Mouse (Mus musculus): ENCODE results near the gene Cwc27. TPM values are rescaled to one million over a fixed set of nuclear protein-coding genes. Genes with fewer than 3 reads are reported as not detected.

The Cwc27 gene
- polyA plus RNA-seq, 1 experiment, result not detected

DNA sequence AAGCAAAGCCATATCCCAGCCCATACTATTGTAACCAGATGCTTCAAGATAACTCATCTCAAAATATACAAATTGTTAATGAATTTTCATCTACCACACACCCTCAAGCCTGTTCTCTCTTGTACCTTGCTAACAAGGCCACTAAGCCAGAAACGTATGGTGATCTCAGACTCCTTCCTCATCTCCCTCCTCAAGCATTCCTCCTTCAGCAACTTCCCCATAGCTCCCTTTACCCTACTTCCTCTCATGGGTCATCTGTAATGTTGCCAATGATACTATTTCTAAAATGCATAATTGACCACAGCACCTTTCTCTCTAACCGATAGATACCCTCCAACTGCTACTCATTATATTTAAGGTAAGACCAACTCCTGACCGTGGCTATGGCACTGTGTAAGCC is 22.5 kb downstream of the Cwc27 start:
- WGBS, result 92% methylated on average over 3 of the region's 3 CpGs
- H3K4me1 ChIP-seq (ENCODE audit: control insufficient read depth, insufficient read depth, low read length), result no peaks in the 10 kb centered on the region
- no peak overlapping the region for H3K4me3 ChIP-seq (ENCODE audit: insufficient read depth, low read depth, low read length)
- no peak overlapping the region for H3K27ac ChIP-seq (ENCODE audit: insufficient read depth, low read depth, low read length)
- TF ChIP-seq CTCF (IDR thresholded peaks at IDR 0.05; ENCODE audit: insufficient read depth, low read depth, low read length) (no peak), POLR2A (IDR thresholded peaks at IDR 0.05; ENCODE audit: insufficient read depth, low read depth, low read length) (no peak)

GRCm38 (mm10) chr13:104792184-104792583 is 24.8 kb downstream of the Cwc27 start, which contains the start of gene Srek1ip1:
TSS of gene Srek1ip1 (plus strand) at chr13:104792484.
- TF ChIP-seq CTCF (IDR thresholded peaks at IDR 0.05; ENCODE audit: insufficient read depth, low read depth, low read length) (no peak), POLR2A (IDR thresholded peaks at IDR 0.05; ENCODE audit: insufficient read depth, low read depth, low read length) (no peak)
- WGBS, result 93% methylated on average over 11 of the region's 11 CpGs

DNA sequence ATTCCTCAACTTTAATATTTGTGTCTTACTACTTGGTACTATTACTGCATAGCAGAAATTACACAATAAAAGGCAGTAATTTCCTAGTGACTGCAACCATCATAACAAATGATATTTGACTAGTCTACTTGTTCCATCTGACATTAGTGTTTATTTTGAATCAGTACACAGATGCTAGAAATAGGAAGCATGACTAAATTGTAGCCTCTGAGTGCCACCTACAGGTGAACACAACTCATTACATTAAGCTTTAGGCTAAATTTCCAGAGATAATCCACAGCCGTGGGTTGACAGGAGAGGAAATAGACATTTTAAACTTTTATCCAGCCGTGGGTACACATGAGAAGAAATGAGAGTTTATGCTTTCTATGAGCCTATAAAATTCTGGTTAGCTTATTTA is 27.3 kb downstream of the Cwc27 start:
- no peak overlapping the region for H3K4me3 ChIP-seq (ENCODE audit: insufficient read depth, low read depth, low read length)
- H3K4me1 ChIP-seq (ENCODE audit: control insufficient read depth, insufficient read depth, low read length), result no peaks in the 10 kb centered on the region
- no peak overlapping the region for H3K27ac ChIP-seq (ENCODE audit: insufficient read depth, low read depth, low read length)
- no peak for TF ChIP-seq POLR2A (IDR thresholded peaks at IDR 0.05; ENCODE audit: insufficient read depth, low read depth, low read length)
- no peak for TF ChIP-seq CTCF (IDR thresholded peaks at IDR 0.05; ENCODE audit: insufficient read depth, low read depth, low read length)
- WGBS, result 9% methylated on average over 2 of the region's 2 CpGs

More at GRCm38 (mm10) chr13:104792184-104792583, 24.8 kb downstream of the Cwc27 start, which contains the start of gene Srek1ip1:
- Histone ChIP-seq H3K4me3 (ENCODE audit: insufficient read depth, low read depth, low read length) (no peak within 1 kb of the TSS), H3K27ac (ENCODE audit: insufficient read depth, low read depth, low read length) (no peak within 1 kb of the TSS), H3K4me1 (ENCODE audit: control insufficient read depth, insufficient read depth, low read length) (no peaks in the 10 kb centered on the region)

- Histone ChIP-seq H3K27ac (ENCODE audit: insufficient read depth, low read depth, low read length) (no peak overlapping the region), H3K4me3 (ENCODE audit: insufficient read depth, low read depth, low read length) (no peak overlapping the region), H3K4me1 (ENCODE audit: control insufficient read depth, insufficient read depth, low read length) (no peaks in the 10 kb centered on the region)
- WGBS, result 95% methylated on average over 4 of the region's 4 CpGs
- TF ChIP-seq CTCF (IDR thresholded peaks at IDR 0.05; ENCODE audit: insufficient read depth, low read depth, low read length) (no peak), POLR2A (IDR thresholded peaks at IDR 0.05; ENCODE audit: insufficient read depth, low read depth, low read length) (no peak)
These were observed 29.7 kb downstream of the Cwc27 start for GRCm38 (mm10) chr13:104787260-104787659.

- no peak for TF ChIP-seq CTCF (IDR thresholded peaks at IDR 0.05; ENCODE audit: insufficient read depth, low read depth, low read length)
- TF ChIP-seq POLR2A (IDR thresholded peaks at IDR 0.05; ENCODE audit: insufficient read depth, low read depth, low read length), result no peak
- WGBS, result 91% methylated on average over 1 of the region's 1 CpGs
- no peak overlapping the region for H3K4me3 ChIP-seq (ENCODE audit: insufficient read depth, low read depth, low read length)
- no peaks in the 10 kb centered on the region for H3K4me1 ChIP-seq (ENCODE audit: control insufficient read depth, insufficient read depth, low read length)
- H3K27ac ChIP-seq (ENCODE audit: insufficient read depth, low read depth, low read length), result no peak overlapping the region
These were observed 37.8 kb downstream of the Cwc27 start for GRCm38 (mm10) chr13:104779104-104779670.

DNA sequence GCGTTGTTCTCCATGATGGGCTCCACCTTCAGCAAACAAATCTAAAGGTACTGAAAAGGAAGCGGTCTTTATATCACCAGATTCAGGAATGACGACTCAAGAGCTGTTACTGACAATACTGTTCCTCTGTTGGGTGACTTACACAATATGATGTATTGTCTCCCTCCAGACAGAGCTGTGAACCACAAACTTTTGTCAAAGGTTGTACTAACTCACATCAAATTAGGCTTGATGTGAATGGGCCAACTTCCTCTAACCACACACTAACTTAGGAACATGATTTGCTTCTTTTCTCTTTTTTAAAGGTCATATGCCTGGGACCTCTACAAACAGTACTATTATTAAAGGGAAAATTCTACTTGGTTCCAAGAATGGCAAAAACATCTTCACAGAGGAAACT is 53.7 kb downstream of the Cwc27 start:
- H3K27ac ChIP-seq (ENCODE audit: insufficient read depth, low read depth, low read length), result no peak overlapping the region
- no peaks in the 10 kb centered on the region for H3K4me1 ChIP-seq (ENCODE audit: control insufficient read depth, insufficient read depth, low read length)
- no peak overlapping the region for H3K4me3 ChIP-seq (ENCODE audit: insufficient read depth, low read depth, low read length)
- 55% methylated on average over 3 of the region's 3 CpGs for WGBS
- TF ChIP-seq POLR2A (IDR thresholded peaks at IDR 0.05; ENCODE audit: insufficient read depth, low read depth, low read length) (no peak), CTCF (IDR thresholded peaks at IDR 0.05; ENCODE audit: insufficient read depth, low read depth, low read length) (no peak)

GRCm38 (mm10) chr13:104762401-104762800 is 54.5 kb downstream of the Cwc27 start:
- TF ChIP-seq CTCF (IDR thresholded peaks at IDR 0.05; ENCODE audit: insufficient read depth, low read depth, low read length) (no peak), POLR2A (IDR thresholded peaks at IDR 0.05; ENCODE audit: insufficient read depth, low read depth, low read length) (no peak)
- WGBS, result 94% methylated on average over 4 of the region's 4 CpGs
- no peak overlapping the region for H3K27ac ChIP-seq (ENCODE audit: insufficient read depth, low read depth, low read length)
- H3K4me1 ChIP-seq (ENCODE audit: control insufficient read depth, insufficient read depth, low read length), result no peaks in the 10 kb centered on the region
- H3K4me3 ChIP-seq (ENCODE audit: insufficient read depth, low read depth, low read length), result no peak overlapping the region

- H3K4me3 ChIP-seq (ENCODE audit: insufficient read depth, low read depth, low read length), result no peak overlapping the region
- H3K27ac ChIP-seq (ENCODE audit: insufficient read depth, low read depth, low read length), result no peak overlapping the region
- whole genome bisulfite sequencing, result 95% methylated on average over 1 of the region's 1 CpGs
- TF ChIP-seq CTCF (IDR thresholded peaks at IDR 0.05; ENCODE audit: insufficient read depth, low read depth, low read length) (no peak), POLR2A (IDR thresholded peaks at IDR 0.05; ENCODE audit: insufficient read depth, low read depth, low read length) (no peak)
- no peaks in the 10 kb centered on the region for H3K4me1 ChIP-seq (ENCODE audit: control insufficient read depth, insufficient read depth, low read length)
These were observed 57.6 kb downstream of the Cwc27 start for GRCm38 (mm10) chr13:104759381-104759780.

GRCm38 (mm10) chr13:104747032-104747431 is 69.9 kb downstream of the Cwc27 start:
- no peak overlapping the region for H3K27ac ChIP-seq (ENCODE audit: insufficient read depth, low read depth, low read length)
- no peaks in the 10 kb centered on the region for H3K4me1 ChIP-seq (ENCODE audit: control insufficient read depth, insufficient read depth, low read length)
- no peak for TF ChIP-seq CTCF (IDR thresholded peaks at IDR 0.05; ENCODE audit: insufficient read depth, low read depth, low read length)
- TF ChIP-seq POLR2A (IDR thresholded peaks at IDR 0.05; ENCODE audit: insufficient read depth, low read depth, low read length), result no peak
- H3K4me3 ChIP-seq (ENCODE audit: insufficient read depth, low read depth, low read length), result no peak overlapping the region
